Mouse (Mus musculus): Measurements from ENCODE around the gene Mmp24.

The Mmp24 gene

DNA sequence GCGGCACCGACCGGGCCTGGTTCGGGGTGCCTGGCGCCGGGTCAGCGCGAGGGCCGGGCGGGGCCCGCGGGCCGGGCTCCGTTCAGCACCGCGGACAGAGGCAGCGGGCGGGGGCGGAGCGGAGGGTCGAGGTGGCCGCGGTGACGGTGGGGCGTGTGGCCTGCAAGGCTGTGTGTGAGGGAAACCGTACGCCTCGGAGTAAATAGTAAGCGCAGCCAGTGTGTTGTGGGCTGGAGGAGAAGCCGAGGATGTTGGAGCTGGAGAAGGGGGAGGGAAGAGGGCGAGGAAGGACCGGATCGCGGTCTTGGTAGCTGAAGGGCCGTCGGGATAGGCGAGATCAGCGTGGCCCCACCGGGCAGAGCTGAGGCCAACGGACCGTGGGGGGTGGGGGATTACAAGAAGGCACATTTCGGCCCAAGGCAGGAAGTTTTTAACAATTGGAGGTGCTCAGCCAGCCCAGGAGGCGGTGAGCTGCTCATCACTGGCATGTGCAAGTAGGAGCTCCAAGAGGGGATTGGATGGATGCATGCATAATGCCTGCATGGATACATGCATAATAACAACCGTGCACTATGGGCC is 632 bp downstream of the Mmp24 start:
- peak; percentile 18 to 37 for DNase-seq (ENCODE audit: low spot score in 2 of 2)

DNA sequence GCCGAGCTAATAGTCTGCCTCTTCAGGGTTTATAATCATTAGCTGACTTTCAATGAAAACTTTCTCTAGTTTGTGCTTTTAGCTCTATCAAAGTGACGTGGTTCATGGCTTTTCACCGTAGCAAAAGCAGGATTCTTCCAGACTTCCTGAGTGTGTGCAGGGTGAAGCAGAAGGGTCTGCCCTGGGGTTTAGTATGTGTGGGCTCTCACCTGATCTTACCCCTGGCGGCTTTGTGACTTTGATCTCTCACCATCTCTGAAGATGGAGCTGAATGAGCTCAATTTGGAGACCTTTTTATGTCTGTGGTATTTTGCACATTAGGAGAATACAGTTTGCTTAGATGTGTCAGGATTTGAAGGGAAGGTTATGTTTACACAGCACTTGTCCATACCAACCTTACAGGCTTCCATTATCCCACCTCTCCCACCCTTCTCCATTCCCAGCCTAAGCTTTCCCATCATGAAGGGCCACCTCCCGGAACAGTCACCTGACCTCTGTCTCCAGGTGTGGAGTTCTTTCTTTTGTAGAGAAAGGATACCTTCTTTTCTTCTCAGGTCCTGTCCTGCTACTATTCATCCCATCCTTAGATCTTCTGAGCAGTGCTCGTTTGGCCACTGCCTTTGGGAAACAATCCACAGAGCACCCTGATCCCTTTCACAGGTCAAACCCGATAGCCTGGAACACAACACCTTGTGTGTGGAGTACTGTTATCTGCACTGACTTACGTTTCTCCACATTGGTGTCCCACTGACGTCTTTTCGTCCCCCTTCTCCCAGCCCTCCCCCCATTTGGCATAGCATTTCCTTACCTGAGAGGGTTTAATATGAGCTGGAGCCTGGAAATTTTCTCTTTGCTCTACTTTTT is 1.9 kb downstream of the Mmp24 start:
- DNase-seq (ENCODE audit: low spot score in 2 of 2), result no peak

DNA sequence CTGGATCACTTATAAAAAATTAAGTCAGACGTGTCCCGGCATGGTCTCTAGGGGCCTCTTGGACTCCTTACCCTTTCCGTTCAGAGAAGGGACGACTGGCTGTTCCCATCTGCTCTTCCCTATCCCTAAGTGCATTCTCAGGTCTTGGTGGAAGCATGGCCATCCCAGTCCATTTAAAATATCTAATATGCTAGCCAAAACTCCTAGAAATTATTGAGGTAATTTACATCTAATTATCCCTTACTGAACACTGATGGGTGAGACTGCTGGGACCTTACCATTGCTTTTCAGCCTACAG is 2.5 kb downstream of the Mmp24 start:
- no peak for DNase-seq (ENCODE audit: low spot score in 2 of 2)

DNA sequence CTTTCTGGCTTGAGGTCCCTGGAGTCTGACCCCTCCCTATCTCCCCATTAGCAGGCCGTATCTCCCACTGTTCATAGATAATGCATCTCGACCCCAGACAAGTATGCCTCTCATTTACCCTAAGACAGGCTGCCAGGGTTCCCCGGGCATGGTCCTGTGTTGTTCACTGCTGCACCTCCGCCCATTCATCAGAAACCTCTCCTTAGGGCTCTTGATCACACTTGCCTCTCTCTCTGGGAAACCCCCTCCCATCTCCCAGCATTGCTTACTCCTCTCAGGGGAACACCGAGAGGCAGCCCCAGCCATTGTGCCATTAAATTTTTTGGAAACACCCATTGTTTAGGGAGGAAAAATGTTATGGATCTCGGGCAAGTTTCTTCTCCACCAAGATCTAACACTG is 2.9 kb downstream of the Mmp24 start:
- no peak for DNase-seq (ENCODE audit: low spot score in 2 of 2)

DNA sequence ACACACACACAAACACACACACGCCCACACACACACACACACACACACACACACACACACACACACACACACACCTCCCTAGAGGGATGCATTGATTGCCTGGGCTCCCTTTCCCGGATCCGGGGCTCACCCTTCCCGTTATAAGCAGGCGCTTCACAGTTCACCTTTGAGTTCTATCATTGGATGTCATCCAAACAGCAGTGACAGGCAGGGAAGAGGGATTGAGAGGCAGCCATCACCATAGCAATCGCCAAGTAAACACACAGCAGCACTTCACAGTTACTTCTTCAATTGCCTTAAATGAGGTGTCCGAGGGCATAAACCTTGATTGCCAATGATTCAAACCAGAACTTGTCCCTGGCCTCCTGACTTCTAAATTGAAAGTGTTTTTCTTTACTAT is 3.9 kb downstream of the Mmp24 start:
- no peak for DNase-seq (ENCODE audit: low spot score in 2 of 2)

DNA sequence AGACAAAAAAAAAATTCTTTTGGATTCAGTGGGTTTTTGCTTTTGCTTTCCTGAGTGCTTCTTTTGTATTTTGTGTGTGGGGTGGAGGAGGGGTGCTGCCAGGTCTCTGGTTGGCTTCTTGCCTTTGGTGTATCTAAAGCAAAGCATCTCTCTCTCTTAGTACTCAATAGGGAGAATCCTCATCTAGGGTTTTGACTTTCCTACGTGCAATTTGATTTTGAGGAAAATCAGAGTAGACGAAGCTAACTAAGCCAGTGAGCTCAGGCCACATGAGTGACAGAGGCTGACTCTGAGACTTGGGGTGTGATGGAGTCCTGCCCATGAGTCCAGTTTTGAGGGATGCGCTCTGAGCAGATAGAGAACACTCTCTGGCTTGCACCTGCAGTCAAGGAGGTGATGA is 4.4 kb downstream of the Mmp24 start:
- DNase-seq (ENCODE audit: low spot score in 2 of 2), result no peak

DNA sequence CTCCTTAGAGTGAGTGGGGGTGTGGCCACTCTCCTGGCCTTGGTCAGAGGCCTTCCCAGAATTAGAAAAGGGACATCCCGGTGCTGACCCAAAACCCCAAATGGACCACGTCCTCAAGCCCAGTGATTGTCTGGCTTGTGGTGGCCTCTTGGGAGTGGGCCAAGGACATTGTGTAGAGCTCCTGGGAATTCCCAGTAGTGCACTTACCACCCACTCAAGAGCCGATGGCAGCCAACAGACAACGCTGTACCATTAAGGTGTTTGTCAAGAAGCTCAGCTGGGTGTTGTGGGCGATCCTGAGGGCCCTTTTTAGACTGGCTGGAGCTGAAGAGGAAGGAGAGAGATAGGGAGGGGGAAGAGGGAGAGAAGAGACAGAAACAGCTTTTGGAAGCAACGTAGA is 9.4 kb downstream of the Mmp24 start:
- DNase-seq (ENCODE audit: low spot score in 2 of 2), result no peak

DNA sequence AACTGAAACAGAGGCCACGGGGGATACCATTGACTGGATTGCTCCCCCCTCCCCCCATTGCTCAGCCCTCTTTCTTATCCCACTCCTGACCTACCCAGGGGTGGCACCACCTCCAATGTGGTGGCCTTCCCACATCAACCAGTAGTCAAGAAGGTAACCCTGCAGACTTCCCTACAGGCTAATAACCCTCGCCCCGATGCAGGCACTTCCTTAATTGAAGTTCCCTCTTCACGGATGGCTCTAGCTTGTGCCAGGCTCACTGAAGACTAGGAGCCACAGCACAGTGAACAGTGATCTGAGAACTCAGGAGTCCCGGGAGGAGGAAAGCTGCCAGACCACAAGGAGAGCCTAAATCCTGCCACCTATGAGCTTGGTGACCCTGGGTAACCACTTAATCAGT is 11.8 kb downstream of the Mmp24 start:
- DNase-seq (ENCODE audit: low spot score in 2 of 2), result no peak

DNA sequence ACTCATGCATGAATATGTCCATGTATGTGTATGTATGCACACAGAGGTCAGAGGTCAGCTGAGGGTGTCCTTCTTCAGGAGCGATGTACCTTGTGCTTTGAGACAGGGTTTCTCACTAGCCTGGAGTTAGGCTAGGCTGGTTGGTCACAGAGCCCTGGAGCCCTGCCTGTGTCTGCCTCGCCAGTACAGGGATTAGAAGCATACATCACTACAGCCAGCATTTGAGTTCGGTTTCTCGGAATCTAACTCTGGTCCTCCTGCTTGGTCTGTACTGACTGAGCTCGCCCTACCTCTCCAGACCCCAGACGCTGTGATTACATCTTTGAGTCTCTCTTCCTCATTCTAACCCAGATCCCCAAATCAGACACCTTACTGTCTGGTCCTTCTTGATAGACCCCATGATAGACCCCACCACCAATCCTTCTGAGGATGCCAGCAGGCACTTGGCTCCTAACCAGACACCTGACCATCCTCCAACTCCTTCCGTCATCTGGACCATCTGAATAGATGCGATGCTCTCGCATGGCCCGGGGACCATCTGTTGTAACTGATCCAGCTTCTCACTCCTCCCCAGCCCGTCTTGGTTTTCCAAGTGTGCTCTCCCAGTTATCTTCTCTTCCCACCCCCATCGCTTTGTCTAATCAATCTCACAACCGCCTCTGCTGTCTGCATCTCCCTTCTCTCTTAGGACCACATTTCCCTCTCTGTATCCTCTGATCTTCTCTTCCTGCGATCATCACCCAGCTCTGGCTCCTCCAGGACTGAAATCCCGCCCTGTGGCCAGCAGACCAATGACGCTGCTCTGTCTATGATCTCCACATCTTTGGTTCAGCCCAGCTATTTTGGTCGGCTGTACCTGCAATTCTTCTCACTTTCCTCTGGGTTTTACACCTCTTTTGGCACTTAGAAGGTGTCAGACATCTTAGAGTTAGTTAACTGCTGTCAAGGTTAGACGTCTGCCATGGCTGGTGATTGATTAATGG is 13.1 kb downstream of the Mmp24 start:
- DNase-seq (ENCODE audit: low spot score in 2 of 2), result no peak

DNA sequence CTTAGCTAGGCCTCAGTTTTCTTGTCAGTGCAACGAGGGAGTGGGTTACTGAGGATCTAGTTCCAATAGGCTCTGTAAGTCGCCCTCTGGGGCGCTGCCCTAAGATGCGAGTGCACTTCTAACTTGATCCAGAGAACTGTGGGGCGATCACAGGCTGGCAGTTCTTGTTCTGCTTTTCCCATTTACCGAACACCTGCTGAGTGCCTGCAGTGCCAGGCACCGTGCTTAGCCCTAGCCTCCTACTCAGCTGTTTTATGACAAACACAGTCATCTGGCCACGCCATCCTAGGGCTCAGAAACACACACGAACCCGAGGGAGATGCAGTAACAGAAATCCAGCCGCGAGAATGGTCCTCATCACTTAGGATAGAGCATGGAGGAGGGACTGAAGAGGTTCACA is 17.8 kb downstream of the Mmp24 start:
- DNase-seq (ENCODE audit: low spot score in 2 of 2), result no peak

DNA sequence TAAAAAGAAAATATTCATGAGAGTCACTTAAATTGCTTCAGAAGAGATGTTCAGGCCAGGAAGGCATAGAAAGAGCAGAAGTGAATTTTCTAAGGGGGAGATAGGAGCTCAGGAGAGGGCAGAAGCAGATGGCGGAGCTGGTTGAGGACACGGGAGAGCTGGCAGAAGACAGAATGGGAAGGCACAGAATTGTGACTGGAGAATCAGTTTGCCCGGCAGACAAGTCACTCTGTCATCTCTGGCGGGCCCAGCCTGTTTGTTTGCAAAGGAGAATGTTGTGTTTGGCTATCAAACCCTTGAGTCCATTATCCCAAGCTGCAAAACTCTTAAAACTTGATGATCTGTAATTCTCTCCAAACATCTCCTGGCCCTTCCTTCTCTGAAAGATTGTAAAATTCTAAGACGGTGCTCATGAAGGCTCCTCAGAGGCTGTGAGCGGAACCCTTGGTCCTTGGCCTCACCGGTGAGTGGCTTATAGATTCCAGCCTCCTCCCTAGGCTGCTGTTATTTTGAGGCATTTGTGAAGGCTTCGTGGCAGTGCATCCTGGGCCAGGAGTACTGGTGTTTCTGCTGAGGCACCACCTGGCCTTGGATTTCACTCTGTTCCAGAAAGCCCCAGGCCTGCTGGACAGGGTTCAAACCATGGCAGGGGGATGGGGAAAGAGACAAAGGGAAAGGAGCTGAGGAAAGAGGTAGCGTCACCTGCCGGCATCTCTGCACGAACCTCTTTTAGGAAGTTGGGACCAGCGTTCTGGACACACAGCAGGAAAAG is 19.7 kb downstream of the Mmp24 start:
- no peak for DNase-seq (ENCODE audit: low spot score in 2 of 2)

DNA sequence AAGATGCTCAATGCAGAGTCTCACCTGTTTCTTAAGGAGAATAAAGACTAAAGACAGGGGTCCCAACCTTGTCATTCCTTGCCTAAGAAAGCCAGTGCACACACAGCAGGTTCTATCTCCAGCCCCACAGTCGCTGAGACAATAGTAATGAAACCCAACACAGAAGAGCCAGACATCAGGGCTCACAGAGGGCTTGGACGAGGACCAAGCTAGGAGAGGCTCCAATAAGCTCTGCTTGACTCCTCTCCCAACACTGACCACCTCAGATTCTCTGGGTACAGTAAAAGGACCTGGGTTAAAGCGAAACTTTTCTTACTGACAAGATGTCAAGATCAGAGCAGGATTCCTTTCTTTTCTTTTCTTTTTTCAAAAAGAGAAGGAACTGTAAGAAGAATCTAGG is 23.5 kb downstream of the Mmp24 start:
- DNase-seq (ENCODE audit: low spot score in 2 of 2), result no peak

DNA sequence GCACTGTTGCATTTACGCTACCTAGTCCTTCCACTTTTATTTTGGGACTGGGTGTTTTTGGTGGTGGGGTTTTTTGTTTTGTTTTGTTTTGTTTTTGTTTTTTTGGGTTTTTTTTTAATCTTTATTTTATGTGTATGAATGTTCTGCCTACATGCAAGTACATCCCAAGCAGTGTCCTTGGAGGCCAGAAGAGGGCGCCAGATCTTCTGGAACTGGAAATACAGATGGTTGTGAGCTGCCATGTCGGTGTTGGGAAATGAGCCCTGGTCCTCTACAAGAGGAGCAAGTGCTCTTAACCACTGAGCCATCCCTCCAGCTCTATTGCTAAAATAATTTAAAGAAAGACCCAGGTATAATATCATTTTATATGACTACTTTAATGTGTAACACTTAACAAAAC is 27.6 kb downstream of the Mmp24 start:
- DNase-seq (ENCODE audit: low spot score in 2 of 2), result no peak

DNA sequence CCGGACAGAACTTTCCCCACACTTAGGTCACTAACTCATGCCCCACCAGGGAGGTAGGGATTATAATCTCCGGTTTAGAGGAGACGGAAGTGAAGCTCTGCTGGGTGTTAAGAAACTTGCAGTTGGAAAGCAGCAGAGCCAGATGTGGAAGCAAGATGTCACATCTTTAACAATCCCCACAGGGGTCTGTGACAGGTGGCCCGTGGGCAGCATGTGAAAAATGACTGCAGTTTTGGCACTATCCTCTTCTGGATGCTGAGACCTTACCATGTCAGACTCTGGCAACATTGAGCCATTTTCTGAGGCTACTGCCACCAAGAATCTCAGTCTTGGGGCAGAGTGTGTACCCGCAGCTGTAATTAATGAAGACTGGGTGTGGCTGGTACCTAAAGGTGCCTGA is 28.9 kb downstream of the Mmp24 start:
- DNase-seq (ENCODE audit: low spot score in 2 of 2), result no peak

DNA sequence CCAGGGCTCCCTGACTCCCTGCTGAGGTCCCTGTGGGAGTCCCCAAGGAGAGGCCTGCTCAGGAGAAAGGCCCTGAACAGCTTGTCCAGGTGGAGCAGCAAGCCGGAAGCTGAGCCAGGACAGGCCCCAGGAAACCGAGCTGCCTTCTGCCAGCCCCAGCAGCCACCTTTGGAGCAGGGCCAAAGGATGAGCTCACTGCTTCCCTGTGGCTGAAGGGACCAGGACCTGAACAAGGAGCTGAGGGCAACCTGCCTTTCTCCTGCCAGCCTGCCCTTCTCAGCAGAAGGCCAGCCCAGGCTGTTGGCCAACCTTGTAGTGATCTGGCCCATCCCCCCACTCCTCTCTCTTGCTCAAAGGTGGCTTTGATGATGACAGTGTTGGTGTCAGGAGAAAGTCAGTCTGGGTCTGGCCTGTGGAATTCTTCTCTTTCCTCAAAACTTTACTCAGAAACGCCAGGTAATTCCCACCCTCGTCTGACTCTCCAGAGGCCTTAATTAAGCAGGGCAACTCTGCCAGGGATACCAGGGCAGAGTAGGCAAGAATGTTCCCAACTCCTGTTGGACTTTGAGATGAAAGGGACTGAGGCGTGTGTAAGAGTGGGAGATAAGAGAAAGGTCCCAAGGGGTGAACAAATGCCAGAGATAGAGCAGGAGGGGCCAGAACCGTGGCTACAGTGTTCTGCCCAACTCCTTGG is 30.2 kb downstream of the Mmp24 start:
- no peak for DNase-seq (ENCODE audit: low spot score in 2 of 2)

DNA sequence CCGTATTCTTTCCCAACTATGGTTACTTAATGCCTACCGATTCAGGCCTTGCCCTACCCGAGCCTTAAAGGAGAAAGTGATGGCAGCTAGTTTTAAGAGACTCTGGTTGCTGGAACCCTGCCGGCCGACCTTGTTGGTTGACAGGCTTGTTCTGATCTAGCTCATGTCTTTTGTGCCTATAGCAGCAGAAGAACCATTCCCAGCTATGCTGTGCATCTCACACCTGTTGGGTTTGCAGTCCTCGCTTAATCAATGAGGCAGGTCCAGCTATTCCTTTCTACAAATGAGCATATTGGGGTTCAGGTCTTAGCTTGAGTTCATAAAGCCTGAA is 30.7 kb downstream of the Mmp24 start:
- DNase-seq (ENCODE audit: low spot score in 2 of 2), result no peak

DNA sequence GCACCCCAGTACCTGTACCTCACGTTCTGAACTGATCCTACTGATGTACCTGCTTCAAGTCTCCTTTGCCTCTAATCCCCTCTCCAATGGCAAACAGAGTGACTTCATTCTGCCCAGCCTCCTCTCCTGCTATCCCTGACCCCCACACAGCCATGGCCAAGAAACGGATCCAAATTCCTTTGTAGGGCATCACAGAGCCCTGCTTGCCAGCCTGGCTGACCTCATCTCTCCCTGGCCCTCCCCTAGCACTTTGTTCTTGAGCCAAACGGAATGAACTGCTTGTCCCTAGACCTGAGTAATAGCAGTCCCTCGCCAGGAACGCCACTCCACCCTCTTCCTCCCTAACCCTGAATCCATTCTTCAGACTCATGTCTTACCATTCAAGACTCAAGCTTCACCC is 31.4 kb downstream of the Mmp24 start:
- DNase-seq (ENCODE audit: low spot score in 2 of 2), result no peak

DNA sequence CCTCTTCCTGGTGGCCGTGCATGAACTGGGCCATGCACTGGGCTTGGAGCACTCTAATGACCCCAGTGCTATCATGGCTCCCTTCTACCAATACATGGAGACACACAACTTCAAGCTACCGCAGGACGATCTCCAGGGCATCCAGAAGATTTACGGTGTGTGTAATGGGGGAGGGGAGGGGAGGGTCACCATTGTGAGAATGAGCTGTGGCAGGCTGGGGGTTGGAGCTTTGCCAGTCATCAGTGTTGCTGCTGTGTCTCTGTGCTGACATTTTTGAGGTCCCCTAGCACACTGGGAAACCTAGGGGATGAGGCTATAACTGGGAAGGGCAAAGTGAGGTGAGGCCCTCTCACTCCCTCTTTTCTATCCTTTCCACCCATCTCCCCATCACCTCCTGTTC is 32.3 kb downstream of the Mmp24 start:
- DNase-seq (ENCODE audit: low spot score in 2 of 2), result no peak

DNA sequence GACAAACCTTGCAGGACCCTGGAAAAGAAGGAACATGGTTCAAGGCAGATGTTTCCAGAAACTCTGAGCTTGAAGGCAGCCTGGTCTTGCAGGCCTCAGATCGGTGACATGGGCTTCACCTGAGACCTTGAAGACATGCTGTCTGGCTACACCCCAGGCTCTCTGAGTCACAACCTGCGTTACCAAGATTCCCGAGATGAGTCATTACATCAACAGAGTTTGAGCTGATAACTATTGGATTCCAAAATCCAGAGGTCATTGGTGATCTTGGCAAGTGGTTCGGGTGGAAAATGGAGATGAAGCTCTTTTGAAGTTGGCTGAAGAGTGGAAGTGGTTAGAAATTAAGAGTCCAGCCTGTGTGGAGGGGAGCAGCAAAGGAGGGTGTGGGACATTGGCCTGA is 34.5 kb downstream of the Mmp24 start:
- DNase-seq (ENCODE audit: low spot score in 2 of 2), result no peak

DNA sequence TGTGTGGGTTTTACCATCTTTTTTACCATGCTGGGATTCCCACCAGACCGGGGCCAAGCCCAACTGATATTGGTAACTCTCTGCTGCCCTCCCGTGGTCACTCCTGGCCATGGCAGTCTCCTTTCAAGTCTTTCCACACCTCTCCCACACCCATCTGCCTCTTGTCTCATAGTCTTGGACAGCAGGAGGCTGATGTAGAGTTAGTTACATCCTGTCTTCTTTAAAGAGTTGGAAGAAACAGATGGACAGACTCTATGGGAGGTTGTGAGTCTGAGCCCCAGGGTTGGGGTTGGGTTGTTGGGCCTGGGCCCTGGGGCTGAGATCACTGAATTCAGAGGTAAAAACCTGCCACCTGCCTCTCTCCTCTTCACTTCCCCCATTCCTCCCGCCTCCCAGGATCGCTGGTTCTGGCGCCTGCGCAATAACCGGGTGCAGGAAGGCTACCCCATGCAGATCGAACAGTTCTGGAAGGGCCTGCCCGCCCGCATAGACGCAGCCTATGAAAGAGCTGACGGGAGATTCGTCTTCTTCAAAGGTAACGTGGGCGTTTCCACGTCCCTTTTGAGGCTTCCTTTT is 36.8 kb downstream of the Mmp24 start:
- DNase-seq (ENCODE audit: low spot score in 2 of 2), result peak; percentile 64 to 73

DNA sequence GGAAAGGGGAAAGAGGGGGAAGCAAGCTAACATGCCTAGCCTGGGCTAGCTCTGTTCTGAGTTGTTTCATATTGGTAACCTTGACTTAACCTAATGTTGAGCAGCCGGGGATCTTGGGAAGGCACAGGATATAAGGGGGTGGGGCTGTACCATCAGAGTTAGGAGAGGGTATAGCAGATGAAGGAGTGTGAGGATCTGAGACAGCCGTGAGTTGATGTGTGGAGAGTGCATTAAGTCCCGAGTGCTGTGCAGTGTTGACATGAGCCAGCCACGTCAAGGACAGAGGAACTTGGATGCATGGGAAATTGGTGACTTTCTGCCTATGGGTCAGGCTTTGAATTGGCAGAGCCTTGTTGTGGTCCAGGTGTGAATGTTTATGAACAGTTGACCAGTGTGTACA is 37.5 kb downstream of the Mmp24 start:
- DNase-seq (ENCODE audit: low spot score in 2 of 2), result no peak

Measured in urinary bladder, postnatal 36 days (tissue).